Mouse (Mus musculus) lung, adult 2 months (tissue): ENCODE results near the gene Pdia4.

ENCODE experiments used
- CTCF ChIP-seq: fragments of 200-500 bp; IDR thresholded peaks from 2 replicates; pipeline ENCODE4 v1.5.1; 2011; ENCODE audit warnings: mild to moderate bottlenecking, low read length, control low read depth; ENCODE audit not compliant: insufficient read depth
- POLR2A ChIP-seq: fragments of 200-500 bp; IDR thresholded peaks from 2 replicates; pipeline ENCODE4 v1.6.1; 2011; ENCODE audit warnings: low read depth, mild to moderate bottlenecking, control low read depth, low read length, borderline replicate concordance; ENCODE audit errors: extremely low read depth

- TF ChIP-seq CTCF, result no peak
- no peak for TF ChIP-seq POLR2A
These were observed 4.2 kb downstream of the Pdia4 start for GRCm38 (mm10) chr6:47809053-47809452.
